Mouse (Mus musculus) ovary, adult 10 weeks (tissue): Measurements from ENCODE around the gene Kremen2. TPM values are rescaled to one million over a fixed set of nuclear protein-coding genes. Genes with fewer than 3 reads are reported as not detected.

Experiments
- polyA plus RNA-seq: library from polyadenylated mRNA; stranded (reverse); fragments of 350-450 nt; fragmentation: Illumina TruSeq; extraction: RNeasy Lipid Tissue Mini Kit (QIAGEN cat#74804); gene quantifications from one replicate; pipeline ENCODE4 v1.2.3, GENCODE M21; 2014

The Kremen2 gene
- not detected for polyA plus RNA-seq

DNA sequence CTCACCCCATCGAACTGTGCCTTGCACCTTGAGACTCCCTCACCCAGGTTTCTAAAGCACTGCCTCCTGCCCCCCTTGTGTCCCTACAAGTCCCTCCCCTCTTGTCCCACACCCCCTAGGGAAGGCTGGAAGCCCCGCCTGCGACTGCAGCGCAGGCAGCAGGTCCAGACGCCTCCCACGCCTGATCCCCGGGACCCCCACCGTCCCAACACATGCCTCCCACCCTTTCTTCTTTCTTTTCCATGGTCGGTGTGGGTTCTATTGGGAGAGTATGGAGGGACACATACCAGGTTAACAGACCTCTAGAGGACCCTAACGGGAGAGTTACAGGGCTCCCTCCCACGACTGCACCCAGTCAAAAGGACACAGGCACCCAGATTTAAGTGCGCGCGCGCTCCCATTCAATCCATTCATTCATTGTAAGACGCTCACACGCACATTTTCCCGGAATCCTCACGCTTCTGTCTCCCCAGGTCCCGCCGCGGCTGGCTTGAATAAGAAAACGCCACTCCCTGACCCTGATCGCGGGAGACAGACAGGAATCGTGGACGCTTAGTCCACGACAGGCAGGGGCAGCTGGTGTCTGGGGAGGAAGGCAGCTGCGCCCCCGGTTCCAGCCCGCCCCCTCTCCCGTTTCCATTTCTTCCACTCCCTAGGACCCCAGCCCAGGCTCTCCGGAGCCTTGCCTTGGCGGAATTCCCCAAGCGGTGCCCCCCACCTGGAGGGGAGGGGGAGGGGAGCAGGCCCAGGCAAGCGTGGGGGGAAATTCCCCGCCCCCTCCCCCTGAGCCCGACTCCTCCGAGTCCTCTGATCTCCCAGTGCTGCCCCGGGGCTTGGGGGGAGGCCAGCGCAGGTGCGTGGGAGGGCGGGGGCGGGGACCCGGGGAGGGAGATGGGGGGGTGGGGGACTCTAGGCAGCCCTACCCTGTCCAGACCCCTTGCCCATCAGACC is at the start of gene Kremen2:
Gene Kremen2, minus strand, starts transcription at position 533 of the 951 bp plus-strand sequence.

DNA sequence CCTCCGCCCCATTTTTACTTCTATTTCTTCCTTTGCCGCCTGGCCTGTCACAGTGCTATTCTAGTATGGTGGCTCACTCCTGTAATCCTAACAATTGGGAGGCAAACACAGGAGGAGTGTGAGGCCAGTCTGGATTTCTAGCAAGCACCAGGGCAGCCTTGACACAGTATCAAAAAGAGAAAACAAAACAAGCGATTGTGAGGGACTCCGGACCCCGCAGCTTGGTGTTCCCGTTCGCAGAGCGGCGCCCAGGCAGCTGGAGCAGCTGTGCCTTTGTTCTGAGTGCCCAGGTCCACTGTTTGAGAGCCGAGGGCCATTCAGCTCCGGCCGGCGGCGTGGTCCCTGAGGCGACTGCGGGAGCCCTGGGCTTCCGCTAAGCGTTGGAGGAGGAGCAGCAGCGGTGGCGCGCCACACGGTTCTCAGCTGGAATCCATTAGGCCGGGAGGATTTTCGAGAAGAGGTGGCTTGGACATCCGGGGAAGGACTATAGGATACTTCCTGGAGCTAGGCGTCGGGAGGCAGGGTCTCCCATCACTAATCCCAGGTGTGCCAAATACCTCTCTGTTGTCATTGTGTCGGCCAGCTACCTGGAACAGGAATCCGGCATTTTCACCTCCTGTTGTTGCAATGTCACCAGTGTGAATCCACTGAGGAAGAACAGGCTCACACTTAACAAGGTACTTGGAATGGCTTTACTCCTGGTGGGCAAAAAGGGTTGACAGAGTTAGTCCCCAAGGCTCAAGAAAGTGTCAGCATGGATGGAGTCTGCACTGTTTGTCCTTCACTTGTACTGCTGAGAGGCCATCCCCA is 44.8 kb upstream of the Kremen2 start, which contains the start of gene Srrm2:
Gene Srrm2, plus strand, starts transcription at position 264 of the 810 bp plus-strand sequence.

GRCm38 (mm10) chr17:23785561-23786471 is 40.2 kb upstream of the Kremen2 start, which contains the start of gene Flywch2:
Flywch2 (minus strand) TSS chr17:23786081.

DNA sequence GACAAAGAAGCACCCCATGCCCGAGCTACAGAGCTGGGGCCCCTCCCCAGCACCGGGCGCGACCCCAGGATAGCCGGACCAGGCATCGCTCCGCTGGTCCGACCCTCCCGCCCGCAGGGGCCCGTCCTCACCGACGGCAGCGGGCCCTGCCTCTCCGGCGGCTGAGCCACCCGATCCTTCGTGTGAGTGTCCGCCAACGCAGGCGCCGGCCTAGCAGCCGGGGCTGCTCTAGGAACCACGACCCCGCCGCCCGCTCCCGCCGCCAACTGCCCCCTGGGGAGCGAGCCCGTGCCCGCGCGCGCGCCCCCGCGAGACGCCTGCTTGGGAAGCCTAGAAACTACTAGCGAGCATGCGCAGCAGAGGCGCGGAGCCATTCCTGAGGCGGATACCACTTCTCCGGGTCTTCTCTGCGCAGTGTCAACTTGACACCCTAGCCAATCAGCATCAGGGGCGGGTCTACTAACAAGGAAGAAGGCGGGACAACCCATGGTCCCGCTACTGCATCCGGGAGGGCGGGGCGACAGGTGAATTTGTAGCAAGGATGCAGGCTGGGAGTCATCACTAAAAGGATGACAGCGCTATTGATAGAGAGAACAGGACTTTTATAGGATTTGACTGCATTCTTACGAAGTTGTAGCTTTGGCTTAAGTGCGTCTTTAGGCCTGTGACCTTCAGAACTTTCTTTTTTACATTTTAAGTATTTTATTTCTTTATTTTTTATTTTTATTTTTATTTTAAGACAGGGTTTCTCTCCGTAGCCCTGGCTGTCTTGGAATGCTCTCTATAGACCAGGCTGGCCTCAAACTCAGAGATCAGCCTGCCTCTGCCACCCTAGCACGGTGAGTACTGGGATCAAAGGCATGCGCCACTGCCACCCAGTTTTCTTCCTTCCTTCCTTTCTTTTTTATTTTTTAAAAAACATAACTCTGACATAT is 25.9 kb upstream of the Kremen2 start, which contains the start of gene Flywch1:
Gene Flywch1, minus strand, starts transcription at position 319 of the 935 bp plus-strand sequence.

DNA sequence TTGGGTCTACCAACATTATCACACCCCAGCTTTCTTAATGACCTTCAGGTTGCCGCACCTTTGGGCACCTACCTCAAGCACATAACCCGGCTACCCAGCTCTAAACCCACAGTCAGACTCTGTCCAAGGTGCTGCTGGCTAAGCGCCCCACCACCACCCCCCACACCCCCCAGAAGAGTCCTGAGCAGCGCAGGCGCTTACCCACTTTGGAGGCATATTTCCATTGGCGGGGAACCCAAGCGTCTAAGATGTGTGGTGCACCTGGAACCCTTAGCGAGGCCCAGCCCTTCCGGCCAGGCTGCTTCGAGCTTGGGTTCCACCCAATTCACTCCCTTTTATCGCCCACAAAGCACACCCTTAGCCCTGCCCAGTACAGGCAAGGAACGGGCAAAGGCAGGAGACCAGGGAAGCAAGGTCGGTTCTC is 5.0 kb downstream of the Kremen2 start, which contains the start of gene Paqr4:
Gene Paqr4, minus strand, starts transcription at position 270 of the 424 bp plus-strand sequence.

DNA sequence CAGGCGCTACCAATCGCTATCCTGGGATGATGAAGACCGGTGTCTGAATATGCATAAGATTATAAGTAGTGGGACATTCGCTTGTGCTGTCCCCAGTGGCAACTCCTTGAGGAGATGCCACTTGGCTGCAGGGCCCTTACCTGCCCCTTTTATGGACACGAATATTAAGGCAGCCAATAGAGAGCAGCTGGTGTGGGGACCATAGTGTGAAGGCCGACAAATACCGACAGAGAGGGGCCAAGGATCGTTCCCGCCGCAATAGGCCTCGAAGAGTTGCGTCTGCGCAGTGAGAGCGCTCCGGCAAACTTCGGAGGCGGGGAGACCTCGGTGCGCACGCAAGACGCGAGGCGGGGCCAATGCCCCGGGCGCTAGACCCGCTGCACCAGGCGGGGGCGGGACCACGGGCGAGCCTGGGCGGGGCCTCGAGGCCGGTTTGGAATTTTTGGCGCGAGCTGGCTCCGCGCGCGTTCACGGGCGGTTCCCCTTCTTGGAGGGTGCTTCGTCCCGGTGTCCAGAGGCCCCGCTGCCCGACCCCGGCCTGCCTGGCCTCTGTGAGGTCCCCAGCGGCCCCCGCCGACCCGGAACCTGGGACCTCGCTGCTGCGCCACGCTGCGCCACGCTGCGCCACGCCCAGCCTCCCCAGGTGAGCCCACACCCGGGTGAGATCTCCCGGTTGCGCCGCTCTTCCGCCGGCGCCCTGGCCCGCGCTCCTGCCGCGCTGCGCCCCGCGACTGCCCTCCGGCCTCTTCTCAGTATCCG is 19.5 kb downstream of the Kremen2 start, which contains the start of gene Pkmyt1:
Gene Pkmyt1, plus strand, starts transcription at position 338 of the 759 bp plus-strand sequence.

GRCm38 (mm10) chr17:23722376-23723125 is 23.1 kb downstream of the Kremen2 start, which contains the start of gene 1520401A03Rik:
1520401A03Rik (minus strand) TSS chr17:23722783.

Other genes starting within 250 kb of the Kremen2 start
- gene Zfp213, start 181.6 kb downstream of the Kremen2 start, polyA plus RNA-seq = 1.5 TPM
- not detected for gene Zfp13, start 146.3 kb downstream of the Kremen2 start, polyA plus RNA-seq
- gene Zscan10, start 145.0 kb downstream of the Kremen2 start, polyA plus RNA-seq = not detected
- gene Mmp25, start 100.6 kb downstream of the Kremen2 start, polyA plus RNA-seq = 0.26 TPM
- gene Bicdl2, start 85.3 kb downstream of the Kremen2 start, polyA plus RNA-seq = not detected
- gene Hcfc1r1, start 72.2 kb downstream of the Kremen2 start, polyA plus RNA-seq = 3.5 TPM
- gene Thoc6, start 72.0 kb downstream of the Kremen2 start, polyA plus RNA-seq = 3.6 TPM
- not detected for gene Tnfrsf12a, start 68.4 kb downstream of the Kremen2 start, polyA plus RNA-seq
- gene Cldn6, start 66.6 kb downstream of the Kremen2 start, polyA plus RNA-seq = not detected
- gene Cldn9, start 61.8 kb downstream of the Kremen2 start, polyA plus RNA-seq = not detected
- gene 1520401A03Rik, start 23.1 kb downstream of the Kremen2 start, polyA plus RNA-seq = not detected
- 0.46 TPM for gene Pkmyt1, start 19.5 kb downstream of the Kremen2 start, polyA plus RNA-seq
- 2.0 TPM for gene Paqr4, start 5.0 kb downstream of the Kremen2 start, polyA plus RNA-seq
- gene Flywch1, start 25.8 kb upstream of the Kremen2 start, polyA plus RNA-seq = 0.34 TPM
- not detected for gene Flywch2, start 40.2 kb upstream of the Kremen2 start, polyA plus RNA-seq
- gene Srrm2, start 44.7 kb upstream of the Kremen2 start, polyA plus RNA-seq = 111 TPM
- 18.7 TPM for gene Elob, start 83.3 kb upstream of the Kremen2 start, polyA plus RNA-seq
- not detected for gene Prss33, start 90.2 kb upstream of the Kremen2 start, polyA plus RNA-seq
- gene Prss32, start 98.0 kb upstream of the Kremen2 start, polyA plus RNA-seq = not detected
- not detected for gene Prss41, start 98.3 kb upstream of the Kremen2 start, polyA plus RNA-seq
- gene Prss21, start 122.2 kb upstream of the Kremen2 start, polyA plus RNA-seq = not detected
- 1.3 TPM for gene Dcpp1, start 135.0 kb upstream of the Kremen2 start, polyA plus RNA-seq
- not detected for gene Dcpp2, start 135.0 kb upstream of the Kremen2 start, polyA plus RNA-seq
- 4.1 TPM for gene Dcpp3, start 171.6 kb upstream of the Kremen2 start, polyA plus RNA-seq
- not detected for gene Sbp, start 195.8 kb upstream of the Kremen2 start, polyA plus RNA-seq
- gene Sbpl, start 209.4 kb upstream of the Kremen2 start, polyA plus RNA-seq = not detected
- gene Prss30, start 234.7 kb upstream of the Kremen2 start, polyA plus RNA-seq = 0.43 TPM